Mouse (Mus musculus) cortical plate, adult 2 months (tissue): ENCODE results near the gene Muc1. TPM values are rescaled to one million over a fixed set of nuclear protein-coding genes. Genes with fewer than 3 reads are reported as not detected.
A peak's percentile ranks its signal among the peaks of the same experiment; 100 is the strongest.

Experiments used
- H3K27ac ChIP-seq: fragments of 200-500 bp; 2 replicates; pipeline ENCODE4 v1.5.1; 2012; ENCODE audit warnings: low read length, control low read depth, inconsistent platforms; ENCODE audit not compliant: insufficient read depth
- H3K4me1 ChIP-seq: fragments of 200-500 bp; 2 replicates; pipeline ENCODE4 v1.6.1; 2011; ENCODE audit warnings: low read length; ENCODE audit not compliant: control insufficient read depth, insufficient read depth
- H3K4me3 ChIP-seq: fragments of 200-500 bp; 2 replicates; pipeline ENCODE4 v1.5.1; 2011; ENCODE audit warnings: mild to moderate bottlenecking, low read length, control low read depth; ENCODE audit not compliant: insufficient read depth
- CTCF ChIP-seq: fragments of 200-500 bp; IDR thresholded peaks from 2 replicates; pipeline ENCODE4 v1.5.1; 2011; ENCODE audit warnings: mild to moderate bottlenecking, control low read depth, low read length; ENCODE audit not compliant: insufficient read depth; ENCODE audit errors: extremely low read depth
- POLR2A ChIP-seq: fragments of 200-500 bp; IDR thresholded peaks from 2 replicates; pipeline ENCODE4 v1.6.1; 2011; ENCODE audit warnings: mild to moderate bottlenecking, low read length, control low read depth; ENCODE audit not compliant: insufficient read depth; ENCODE audit errors: extremely low read depth
- polyA plus RNA-seq: library from polyadenylated mRNA; depleted of rRNA; stranded (reverse); fragments of >200 nt; gene quantifications from 2 replicates; pipeline ENCODE4 v1.2.3, GENCODE M21; 2012

Gene Muc1
- polyA plus RNA-seq, 1 experiment = 0.88 TPM

DNA sequence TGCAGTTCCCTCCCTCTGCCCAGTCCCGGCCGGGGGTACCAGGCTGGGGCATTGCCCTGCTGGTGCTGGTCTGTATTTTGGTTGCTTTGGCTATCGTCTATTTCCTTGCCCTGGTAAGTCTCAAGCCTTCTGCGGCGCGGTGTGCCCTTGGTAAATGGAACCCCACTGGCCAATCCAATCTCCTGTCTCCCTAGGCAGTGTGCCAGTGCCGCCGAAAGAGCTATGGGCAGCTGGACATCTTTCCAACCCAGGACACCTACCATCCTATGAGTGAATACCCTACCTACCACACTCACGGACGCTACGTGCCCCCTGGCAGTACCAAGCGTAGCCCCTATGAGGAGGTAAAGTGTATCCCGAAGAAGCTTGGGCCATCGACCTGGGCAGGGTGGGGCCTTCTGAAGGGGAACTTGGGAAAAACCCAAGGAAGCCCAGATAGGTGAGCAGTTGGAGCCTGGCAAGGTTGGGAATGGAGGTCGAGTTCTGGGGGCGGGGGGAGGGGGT, 3.0 kb downstream of the Muc1 start:
- H3K4me3 ChIP-seq = no peak overlapping the region
- no peak for TF ChIP-seq POLR2A
- no peak for TF ChIP-seq CTCF

DNA sequence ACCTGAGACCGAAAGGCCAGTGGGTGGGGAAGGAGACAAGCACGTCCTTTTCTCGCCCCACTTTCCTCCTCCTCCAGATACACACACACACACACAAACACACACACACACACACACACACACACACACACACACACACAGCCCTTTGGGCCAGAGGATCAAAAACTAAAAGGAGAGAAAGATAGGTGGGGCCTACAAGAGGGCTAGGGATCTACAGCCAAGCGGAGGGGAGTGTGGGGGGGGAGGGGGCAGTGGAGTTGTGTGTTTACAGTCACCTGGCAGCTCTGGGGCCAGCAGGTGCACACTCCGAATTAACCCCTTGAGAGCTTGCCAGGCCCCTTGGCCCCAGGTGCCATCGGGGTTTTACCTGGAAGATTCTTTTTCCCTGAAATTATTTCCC, 3.8 kb downstream of the Muc1 start:
- no peak for TF ChIP-seq POLR2A
- no peak for TF ChIP-seq CTCF
- no peak overlapping the region for H3K4me3 ChIP-seq
- no peak overlapping the region for H3K27ac ChIP-seq
- H3K4me1 ChIP-seq = no peaks in the 10 kb centered on the region

More for the DNA sequence above, 3.0 kb downstream of the Muc1 start:
- Histone ChIP-seq H3K4me1 (no peaks in the 10 kb centered on the region), H3K27ac (no peak overlapping the region)

DNA sequence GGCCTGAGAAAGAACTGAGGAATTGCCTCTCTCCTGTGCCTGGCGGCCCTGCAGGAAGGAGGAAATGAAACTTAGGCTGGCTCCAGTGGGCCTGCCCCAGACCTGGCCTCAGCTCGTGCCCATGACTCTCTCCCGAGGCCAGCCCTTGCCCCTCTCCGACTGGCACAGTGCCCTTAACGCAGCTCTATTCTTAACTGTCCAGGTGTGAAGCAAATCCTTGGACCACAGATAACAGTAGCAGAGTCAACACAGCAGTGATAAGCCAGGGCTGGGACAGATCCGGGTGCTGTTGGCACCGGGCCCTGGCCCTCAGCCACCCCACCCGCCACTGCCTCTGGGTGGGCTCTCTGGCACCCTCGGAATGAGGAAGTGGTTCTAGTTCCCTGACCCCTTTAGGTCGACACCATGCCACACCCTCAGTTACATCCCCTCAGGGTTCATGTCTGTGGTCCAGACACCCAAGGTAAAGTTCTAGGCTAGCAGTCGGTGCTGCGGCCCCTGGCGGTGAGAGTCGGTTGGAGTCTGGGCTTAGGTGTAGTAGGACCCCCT, 4.8 kb downstream of the Muc1 start:
- TF ChIP-seq POLR2A (0 out of 2 replicates have a peak, but pooled peaks have one; percentile 22), CTCF (no peak)
- H3K4me1 ChIP-seq = no peaks in the 10 kb centered on the region; the same call in 1 of the 2 replicates
- H3K27ac ChIP-seq = no peak overlapping the region
- no peak overlapping the region for H3K4me3 ChIP-seq

DNA sequence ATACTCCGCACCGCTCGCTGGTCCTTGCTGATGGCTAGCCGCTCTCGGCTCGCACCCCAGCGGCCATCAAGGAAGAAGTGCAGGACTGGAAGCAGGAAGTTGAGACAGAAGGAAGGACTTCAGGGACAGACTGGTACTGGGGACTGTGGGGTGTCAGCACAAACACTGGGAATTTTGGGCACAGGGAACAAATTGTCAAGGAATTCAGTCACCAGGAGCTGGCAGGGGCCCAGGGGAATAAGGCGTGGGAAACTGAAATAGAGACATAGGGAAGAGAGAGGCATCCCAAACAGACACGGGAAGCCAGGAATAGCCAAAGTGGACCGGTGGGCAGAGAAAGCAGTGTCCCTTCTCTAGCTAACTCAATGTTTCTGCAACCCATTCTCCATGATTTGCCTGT, 7.7 kb downstream of the Muc1 start:
- no peak overlapping the region for H3K27ac ChIP-seq
- TF ChIP-seq CTCF = no peak
- no peak for TF ChIP-seq POLR2A

DNA sequence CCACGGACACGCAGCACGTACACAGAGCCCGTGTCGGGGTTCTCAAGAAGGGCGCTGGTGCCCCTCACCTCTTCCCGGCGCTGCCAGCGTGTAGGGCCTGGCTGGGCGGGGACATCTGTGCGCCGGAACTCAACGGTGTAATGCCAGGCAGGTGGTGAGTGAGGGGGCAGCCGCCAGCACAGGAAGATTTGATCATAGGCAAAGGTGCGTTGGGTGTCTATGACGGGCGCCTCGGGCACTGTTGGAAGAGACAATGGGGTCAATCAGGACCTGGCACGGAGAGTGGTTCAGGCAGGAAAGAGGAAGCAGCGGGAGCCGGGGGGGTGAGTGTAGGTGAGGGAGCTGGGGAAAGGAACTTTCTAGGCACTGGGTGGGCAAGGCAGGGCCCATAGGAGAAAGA, 8.8 kb downstream of the Muc1 start:
- Histone ChIP-seq H3K4me1 (peaks cover 1% of the 10 kb centered on the region; the same call in 1 of the 2 replicates), H3K27ac (no peak overlapping the region), H3K4me3 (no peak overlapping the region)

More for the DNA sequence above, 7.7 kb downstream of the Muc1 start:
- no peak overlapping the region for H3K4me3 ChIP-seq
- H3K4me1 ChIP-seq = peaks cover 1% of the 10 kb centered on the region; the same call in 1 of the 2 replicates

DNA sequence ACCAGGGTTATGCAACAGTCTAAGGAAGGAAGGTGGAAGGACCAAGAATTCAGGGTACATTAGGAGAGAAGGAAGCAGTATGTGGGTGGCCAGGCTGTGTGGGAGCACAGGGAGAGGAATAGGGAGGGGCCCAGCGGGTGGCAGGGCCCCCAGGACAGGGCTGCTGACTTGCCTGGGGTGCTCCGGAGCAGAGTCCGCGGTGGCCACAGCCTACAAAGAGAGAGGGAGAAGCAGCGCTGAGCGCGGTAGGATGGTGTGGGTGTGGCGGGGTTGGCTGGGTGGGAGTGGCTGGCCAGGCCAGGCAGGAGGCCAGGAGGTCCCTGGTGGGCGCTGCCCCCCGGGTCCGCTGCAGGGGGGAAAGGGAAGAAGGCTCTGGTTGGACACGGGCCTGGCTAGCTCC, 9.6 kb downstream of the Muc1 start:
- no peak for TF ChIP-seq CTCF
- no peak for TF ChIP-seq POLR2A
- no peak overlapping the region for H3K27ac ChIP-seq
- no peak overlapping the region for H3K4me3 ChIP-seq
- peaks cover 1% of the 10 kb centered on the region for H3K4me1 ChIP-seq

More for the DNA sequence above, 8.8 kb downstream of the Muc1 start:
- TF ChIP-seq CTCF (no peak), POLR2A (no peak)

DNA sequence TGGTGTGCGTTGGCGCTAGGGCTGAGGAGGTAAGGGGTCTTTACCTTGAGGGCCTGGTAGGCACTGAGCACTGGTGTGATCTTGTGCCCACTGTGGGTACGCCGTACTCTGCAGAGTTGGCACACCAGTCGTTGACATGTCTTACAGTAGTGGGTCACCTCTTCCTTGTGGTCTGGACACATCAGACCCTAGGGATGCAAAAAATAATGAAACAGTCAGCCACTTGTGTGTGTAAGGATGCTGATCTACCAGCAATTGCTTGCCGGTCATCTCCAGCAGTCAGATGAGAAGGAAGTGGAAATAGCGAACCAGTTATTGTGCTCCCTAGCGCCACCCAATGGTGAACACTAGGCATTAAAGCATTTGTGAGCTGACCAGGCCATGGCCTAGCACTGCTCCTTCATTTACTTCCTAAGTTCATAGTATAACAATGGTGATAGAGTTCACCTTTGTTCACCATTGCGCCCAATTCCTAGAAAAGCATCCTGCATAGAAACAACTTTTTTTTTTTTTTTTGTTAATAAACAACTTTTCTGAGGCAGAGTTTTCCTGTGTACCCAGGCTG, 13.6 kb downstream of the Muc1 start:
- no peak overlapping the region for H3K4me3 ChIP-seq
- peak; percentile 82 for TF ChIP-seq CTCF
- no peak for TF ChIP-seq POLR2A
- peaks cover 4% of the 10 kb centered on the region for H3K4me1 ChIP-seq
- H3K27ac ChIP-seq = no peak overlapping the region

DNA sequence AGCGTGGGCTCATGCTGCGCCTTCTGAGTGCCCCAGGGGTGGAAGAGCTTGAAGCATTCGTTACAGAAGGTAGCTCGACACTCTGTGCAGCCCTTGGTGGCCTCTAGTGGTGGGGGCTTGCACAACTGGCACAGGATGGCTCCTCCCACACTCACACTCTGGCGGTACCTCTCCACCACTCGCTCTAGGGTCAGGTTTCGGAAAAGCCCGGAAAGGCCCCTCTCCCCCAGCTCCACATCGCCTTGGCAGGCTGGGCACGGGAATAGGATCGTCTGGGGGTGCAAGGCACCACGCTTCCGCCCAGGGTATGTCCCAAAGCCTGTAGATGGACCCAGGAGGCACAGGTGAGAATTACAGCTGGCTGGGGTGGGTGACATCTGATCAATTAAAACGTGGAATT, 14.8 kb downstream of the Muc1 start:
- Histone ChIP-seq H3K4me3 (peak overlapping the region; percentile 70), H3K27ac (no peak overlapping the region), H3K4me1 (peaks cover 4% of the 10 kb centered on the region; the same call in 1 of the 2 replicates)
- TF ChIP-seq CTCF = peak; percentile 32; the same call in 1 of the 2 replicates
- TF ChIP-seq POLR2A = no peak

DNA sequence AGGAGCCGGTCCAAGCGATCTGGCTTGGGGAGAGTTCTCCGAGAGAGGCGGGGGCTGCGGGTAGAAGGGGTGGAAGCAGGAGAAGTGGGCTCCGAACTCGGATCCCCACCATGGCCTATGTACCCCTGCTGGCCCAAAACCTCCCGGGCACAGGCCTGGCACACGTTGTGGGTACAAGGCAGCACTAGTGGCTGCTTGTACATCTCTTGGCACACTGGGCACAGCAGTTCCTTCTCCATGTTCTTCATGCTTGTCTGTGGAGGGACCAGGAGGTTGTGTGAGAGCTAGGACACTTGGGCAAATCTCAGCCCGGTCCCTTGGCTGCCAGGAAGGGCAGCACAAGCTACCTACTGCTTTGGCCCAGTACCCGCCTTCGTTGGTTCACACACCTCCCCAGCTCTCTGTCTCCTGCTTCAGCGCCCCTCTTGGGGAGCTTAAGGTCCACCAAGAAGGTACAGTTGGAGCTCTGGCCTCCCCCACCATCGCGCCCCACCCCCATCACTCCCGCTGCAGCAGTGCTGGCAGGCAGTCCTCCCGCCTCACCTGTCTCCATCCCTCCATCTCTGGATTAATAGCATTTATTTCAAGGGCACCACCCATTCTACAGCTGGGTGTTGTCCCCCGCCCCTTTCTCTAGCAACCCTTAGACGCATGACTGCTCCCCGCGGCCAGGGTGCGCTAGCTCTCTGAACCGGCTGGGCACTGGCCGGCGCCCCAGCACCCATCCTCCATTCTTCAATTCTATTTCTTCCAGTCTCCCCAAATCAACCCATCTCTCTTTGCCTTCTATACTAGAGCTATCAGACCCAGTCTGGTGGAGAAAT, 15.5 kb downstream of the Muc1 start:
- H3K4me3 ChIP-seq = peak overlapping the region; percentile 70
- TF ChIP-seq POLR2A (no peak), CTCF (0 out of 2 replicates have a peak, but pooled peaks have one; percentile 7)
- no peak overlapping the region for H3K27ac ChIP-seq

More for the DNA sequence above, 15.5 kb downstream of the Muc1 start:
- peaks cover 2% of the 10 kb centered on the region; the same call in 1 of the 2 replicates for H3K4me1 ChIP-seq
